Mouse (Mus musculus) liver, postnatal 0 days (tissue): Measurements from ENCODE around the gene Ntrk2. TPM values are rescaled to one million over a fixed set of nuclear protein-coding genes. Genes with fewer than 3 reads are reported as not detected.

ENCODE experiments used
- ATAC-seq: fragments of 200-750 bp; cut with Nextera tagmentation; 2 replicates; pipeline ENCODE4 v1.8.0; 2017; ENCODE audit warnings: mild to moderate bottlenecking, moderate library complexity
- DNase-seq: peaks from one replicate; pipeline ENCODE4 v3.0.0-alpha.2; 2016
- H3K27ac ChIP-seq: fragments of 300-500 bp; sonication (generic); 2 replicates; pipeline ENCODE4 v1.5.1; 2014; ENCODE audit warnings: antibody characterized with exemption, moderate library complexity, mild to moderate bottlenecking, low read depth
- H3K27me3 ChIP-seq: fragments of 300-500 bp; sonication (generic); 2 replicates; pipeline ENCODE4 v1.6.1; 2014; ENCODE audit warnings: low read length, control low read depth, mixed read lengths; ENCODE audit not compliant: insufficient read depth
- H3K36me3 ChIP-seq: fragments of 300-500 bp; sonication (generic); replicated peaks from 2 replicates; pipeline ENCODE4 v1.6.1; 2014; ENCODE audit warnings: mild to moderate bottlenecking, control low read depth, low read length, moderate library complexity, mixed read lengths; ENCODE audit not compliant: insufficient read depth
- H3K4me1 ChIP-seq: fragments of 300-500 bp; sonication (generic); 2 replicates; pipeline ENCODE4 v1.6.1; 2014; ENCODE audit warnings: antibody characterized with exemption, mild to moderate bottlenecking, control low read depth; ENCODE audit not compliant: insufficient read depth
- H3K4me2 ChIP-seq: fragments of 300-500 bp; sonication (generic); 2 replicates; pipeline ENCODE4 v1.6.1; 2014; ENCODE audit warnings: low read depth, mild to moderate bottlenecking, low read length, moderate library complexity, mixed read lengths
- H3K4me3 ChIP-seq: fragments of 300-500 bp; sonication (generic); 2 replicates; pipeline ENCODE4 v1.5.1; 2014; ENCODE audit warnings: low read depth, low read length
- H3K9ac ChIP-seq: fragments of 300-500 bp; sonication (generic); replicated peaks from 2 replicates; pipeline ENCODE4 v1.6.1; 2014; ENCODE audit warnings: mild to moderate bottlenecking, moderate library complexity
- H3K9me3 ChIP-seq: fragments of 300-500 bp; sonication (generic); 2 replicates; pipeline ENCODE4 v1.6.1; 2016; ENCODE audit warnings: mild to moderate bottlenecking, control low read depth, low read length, mixed read lengths
- CTCF ChIP-seq: sonication (generic); IDR thresholded peaks from 2 replicates; pipeline ENCODE4 v1.5.1; 2016; ENCODE audit warnings: antibody characterized with exemption, low read depth
- EP300 ChIP-seq: IDR thresholded peaks from 2 replicates; pipeline ENCODE4 v1.6.1; 2016; ENCODE audit warnings: antibody characterized with exemption, low read depth, mild to moderate bottlenecking
- WGBS: fragments of 180-500 bp; shearing (Covaris S2); extraction: QIAGEN DNeasy Blood & Tissue Kit; methylation state at CpG from one replicate; pipeline ENCODE4 v1.1.7; 2014; ENCODE audit not compliant: insufficient replicate concordance; 5-methylcytosine and 5-hydroxymethylcytosine counted together
- polyA plus RNA-seq: library from polyadenylated mRNA; unstranded; fragments of >200 nt; fragmentation: Nextera tagmentation; extraction: Ambion mirVana; gene quantifications from 2 replicates; pipeline ENCODE4 v1.2.1, GENCODE M21; 2015

Ntrk2 gene
- polyA plus RNA-seq, 1 experiment from 2014 or later, result 0.21 TPM

- Histone ChIP-seq H3K4me3 (no peak overlapping the region), H3K9ac (no peak overlapping the region), H3K4me2 (no peak overlapping the region), H3K27me3 (no peaks in the 10 kb centered on the region), H3K9me3 (no peaks in the 10 kb centered on the region), H3K27ac (no peak overlapping the region), H3K4me1 (no peaks in the 10 kb centered on the region), H3K36me3 (no peaks in the 10 kb centered on the region)
- DNase-seq, result no peak
- WGBS, result 90% methylated on average over 6 of the region's 6 CpGs
- no peak for TF ChIP-seq EP300
- TF ChIP-seq CTCF, result no peak
- no peak for ATAC-seq
These were observed 140.2 kb downstream of the Ntrk2 start for GRCm38 (mm10) chr13:58946589-58946988.

- 46% methylated on average over 9 of the region's 9 CpGs for WGBS
- TF ChIP-seq CTCF (no peak), EP300 (no peak)
- no peak overlapping the region for H3K4me2 ChIP-seq
- no peak overlapping the region for H3K27ac ChIP-seq
- no peaks in the 10 kb centered on the region for H3K4me1 ChIP-seq
- H3K9ac ChIP-seq, result no peak overlapping the region
- DNase-seq (no peak), ATAC-seq (no peak)
- no peaks in the 10 kb centered on the region for H3K9me3 ChIP-seq
- no peaks in the 10 kb centered on the region for H3K27me3 ChIP-seq
- no peak overlapping the region for H3K4me3 ChIP-seq
- H3K36me3 ChIP-seq, result no peaks in the 10 kb centered on the region
These were observed 140.7 kb downstream of the Ntrk2 start for GRCm38 (mm10) chr13:58947056-58947455.

DNA sequence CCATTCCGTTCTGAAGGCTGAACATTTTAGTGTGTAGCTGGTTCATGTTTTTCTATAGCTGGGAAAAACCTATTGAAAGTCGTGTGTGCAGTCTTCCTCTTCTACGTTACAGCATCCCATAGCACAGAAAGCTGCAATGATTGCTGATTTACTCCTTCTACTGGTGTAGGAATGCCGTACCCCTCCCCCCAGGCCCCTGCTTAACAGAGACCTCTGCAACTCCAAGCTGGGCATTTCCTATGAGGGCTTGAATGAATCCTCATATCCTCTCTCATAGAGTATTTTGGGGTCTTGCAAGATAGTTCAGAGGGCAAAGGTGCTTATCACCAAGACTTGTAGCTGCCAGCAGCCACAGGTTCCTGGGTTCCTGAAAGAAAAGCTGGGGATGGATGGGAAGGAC is 148.0 kb downstream of the Ntrk2 start:
- no peak overlapping the region for H3K4me3 ChIP-seq
- H3K36me3 ChIP-seq, result no peaks in the 10 kb centered on the region
- 31% methylated on average over 4 of the region's 4 CpGs for WGBS
- DNase-seq, result no peak
- no peak overlapping the region for H3K9ac ChIP-seq
- H3K4me2 ChIP-seq, result no peak overlapping the region
- H3K4me1 ChIP-seq, result no peaks in the 10 kb centered on the region
- no peak for ATAC-seq
- no peaks in the 10 kb centered on the region for H3K9me3 ChIP-seq
- no peak for TF ChIP-seq CTCF
- no peak for TF ChIP-seq EP300
- no peak overlapping the region for H3K27ac ChIP-seq
- no peaks in the 10 kb centered on the region for H3K27me3 ChIP-seq

DNA sequence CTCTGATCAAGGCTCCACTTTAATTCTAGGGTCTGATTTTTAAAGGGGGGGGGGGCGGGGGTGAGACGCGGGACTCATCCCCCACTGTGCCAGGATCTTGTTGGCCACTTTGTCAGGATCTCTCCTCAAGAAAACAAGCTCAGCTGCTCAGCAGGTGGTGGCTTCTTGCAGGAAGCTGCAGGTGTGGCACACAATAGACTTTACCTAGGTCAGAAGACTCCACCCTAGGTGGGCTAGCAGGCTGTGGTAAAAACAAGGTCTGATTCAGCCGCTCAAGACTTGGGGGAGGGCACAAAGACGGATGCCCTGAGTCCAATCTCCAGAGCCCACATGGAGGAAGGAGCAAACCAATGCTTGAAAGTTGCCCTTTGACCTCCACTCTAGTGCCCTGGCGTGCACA is 148.4 kb downstream of the Ntrk2 start:
- no peak overlapping the region for H3K27ac ChIP-seq
- DNase-seq, result no peak
- H3K9me3 ChIP-seq, result no peaks in the 10 kb centered on the region
- no peaks in the 10 kb centered on the region for H3K4me1 ChIP-seq
- 21% methylated on average over 5 of the region's 6 CpGs for WGBS
- TF ChIP-seq CTCF, result no peak
- TF ChIP-seq EP300, result no peak
- H3K9ac ChIP-seq, result no peak overlapping the region
- no peak overlapping the region for H3K4me2 ChIP-seq
- no peak overlapping the region for H3K4me3 ChIP-seq
- no peak for ATAC-seq
- no peaks in the 10 kb centered on the region for H3K27me3 ChIP-seq
- H3K36me3 ChIP-seq, result no peaks in the 10 kb centered on the region

GRCm38 (mm10) chr13:58955237-58955777 is 148.9 kb downstream of the Ntrk2 start:
- ATAC-seq, result no peak
- no peak overlapping the region for H3K9ac ChIP-seq
- no peaks in the 10 kb centered on the region for H3K36me3 ChIP-seq
- no peaks in the 10 kb centered on the region for H3K9me3 ChIP-seq
- 52% methylated on average over 8 of the region's 8 CpGs for WGBS
- no peak for DNase-seq
- TF ChIP-seq CTCF (no peak), EP300 (no peak)
- H3K27ac ChIP-seq, result no peak overlapping the region
- H3K27me3 ChIP-seq, result no peaks in the 10 kb centered on the region
- H3K4me2 ChIP-seq, result no peak overlapping the region
- no peak overlapping the region for H3K4me3 ChIP-seq
- H3K4me1 ChIP-seq, result no peaks in the 10 kb centered on the region

DNA sequence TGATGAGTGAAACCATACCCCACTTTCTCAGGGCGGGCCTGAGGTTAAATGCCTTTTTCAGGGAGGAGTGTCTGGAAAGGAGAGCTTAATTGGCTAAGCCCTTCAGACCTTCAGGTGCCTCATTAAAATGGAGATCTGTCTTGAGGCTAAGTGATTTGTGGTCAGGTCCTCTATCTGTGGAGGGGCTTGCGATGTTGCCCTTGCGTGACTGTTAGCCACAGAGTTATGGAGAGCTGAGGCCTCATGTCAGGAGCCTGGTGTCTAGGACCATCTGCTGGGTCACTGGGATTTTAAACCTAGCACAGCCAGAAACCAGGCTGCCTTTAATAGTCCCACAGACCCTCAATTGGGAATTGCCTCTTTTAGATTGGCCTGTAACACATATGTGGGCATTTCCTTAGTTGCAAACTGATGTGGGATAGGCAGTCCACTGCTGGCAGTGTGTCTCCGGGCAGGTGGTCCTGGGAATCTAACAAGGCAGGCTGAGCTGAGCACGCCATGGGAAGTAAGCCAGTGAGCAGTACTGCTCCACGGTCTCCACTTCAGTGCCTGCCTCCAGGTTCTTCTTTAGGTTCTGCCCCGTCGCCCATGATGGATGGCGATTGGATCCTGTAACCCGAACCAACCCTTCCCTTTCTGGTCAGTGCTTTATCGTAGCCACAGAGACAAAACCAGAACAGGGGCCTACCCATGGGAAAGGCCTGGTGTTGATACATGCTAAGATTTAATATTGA is 152.0 kb downstream of the Ntrk2 start:
- Histone ChIP-seq H3K4me2 (no peak overlapping the region), H3K36me3 (no peaks in the 10 kb centered on the region), H3K4me3 (no peak overlapping the region), H3K9ac (no peak overlapping the region), H3K27me3 (no peaks in the 10 kb centered on the region), H3K4me1 (no peaks in the 10 kb centered on the region), H3K27ac (no peak overlapping the region), H3K9me3 (no peaks in the 10 kb centered on the region)
- TF ChIP-seq EP300 (no peak), CTCF (no peak)
- WGBS, result 85% methylated on average over 11 of the region's 11 CpGs
- ATAC-seq (no peak), DNase-seq (no peak)
